Mouse (Mus musculus) stomach, postnatal 0 days (tissue): ENCODE data around the gene Styk1. TPM values are rescaled to one million over a fixed set of nuclear protein-coding genes. Genes with fewer than 3 reads are reported as not detected.

Experiments used
- ATAC-seq: fragments of 200-750 bp; cut with Nextera tagmentation; 2 replicates; pipeline ENCODE4 v1.8.0; 2017; ENCODE audit not compliant: low FRiP score, low TSS enrichment
- DNase-seq: peaks from one replicate; pipeline ENCODE4 v3.0.0-alpha.2; 2016; ENCODE audit warnings: low spot score
- H3K27ac ChIP-seq: fragments of 300-500 bp; sonication (generic); replicated peaks from 2 replicates; pipeline ENCODE4 v1.5.1; 2014; ENCODE audit warnings: mild to moderate bottlenecking, control low read depth
- H3K27me3 ChIP-seq: fragments of 300-500 bp; sonication (generic); 2 replicates; pipeline ENCODE4 v1.6.1; 2014; ENCODE audit warnings: low read length; ENCODE audit not compliant: control insufficient read depth, insufficient read depth
- H3K36me3 ChIP-seq: fragments of 300-500 bp; sonication (generic); 2 replicates; pipeline ENCODE4 v1.6.1; 2014; ENCODE audit warnings: low read length, mixed read lengths; ENCODE audit not compliant: control insufficient read depth, insufficient read depth
- H3K4me1 ChIP-seq: fragments of 300-500 bp; sonication (generic); replicated peaks from 2 replicates; pipeline ENCODE4 v1.6.1; 2014; ENCODE audit warnings: antibody characterized with exemption; ENCODE audit not compliant: control insufficient read depth, insufficient read depth
- H3K4me2 ChIP-seq: fragments of 300-500 bp; sonication (generic); replicated peaks from 2 replicates; pipeline ENCODE4 v1.6.1; 2014; ENCODE audit warnings: low read depth, mild to moderate bottlenecking, control low read depth, moderate library complexity
- H3K4me3 ChIP-seq: fragments of 300-500 bp; sonication (generic); 2 replicates; pipeline ENCODE4 v1.5.1; 2014; ENCODE audit warnings: low read depth, low read length, control low read depth
- H3K9ac ChIP-seq: fragments of 300-500 bp; sonication (generic); 2 replicates; pipeline ENCODE4 v1.6.1; 2014; ENCODE audit warnings: mild to moderate bottlenecking, low read length, control low read depth, mixed read lengths
- H3K9me3 ChIP-seq: fragments of 300-500 bp; sonication (generic); 2 replicates; pipeline ENCODE4 v1.6.1; 2016; ENCODE audit warnings: low read length; ENCODE audit not compliant: control insufficient read depth
- CTCF ChIP-seq: IDR thresholded peaks from 2 replicates; pipeline ENCODE4 v1.5.1; 2016; ENCODE audit warnings: antibody characterized with exemption, low read depth, mild to moderate bottlenecking, moderate library complexity
- EP300 ChIP-seq: optimal IDR thresholded peaks from 2 replicates; pipeline ENCODE3; 2016; ENCODE audit warnings: antibody characterized with exemption
- WGBS: fragments of 180-500 bp; shearing (Covaris S2); extraction: QIAGEN DNeasy Blood & Tissue Kit; methylation state at CpG from one replicate; pipeline ENCODE4 v1.1.7; 2014; 5-methylcytosine and 5-hydroxymethylcytosine counted together
- polyA plus RNA-seq: library from polyadenylated mRNA; unstranded; fragments of >200 nt; fragmentation: Nextera tagmentation; extraction: Ambion mirVana; gene quantifications from 2 replicates; pipeline ENCODE4 v1.2.1, GENCODE M21; 2015

Gene Styk1
- polyA plus RNA-seq: 15.8 and 16.4 TPM in 2 replicates

DNA sequence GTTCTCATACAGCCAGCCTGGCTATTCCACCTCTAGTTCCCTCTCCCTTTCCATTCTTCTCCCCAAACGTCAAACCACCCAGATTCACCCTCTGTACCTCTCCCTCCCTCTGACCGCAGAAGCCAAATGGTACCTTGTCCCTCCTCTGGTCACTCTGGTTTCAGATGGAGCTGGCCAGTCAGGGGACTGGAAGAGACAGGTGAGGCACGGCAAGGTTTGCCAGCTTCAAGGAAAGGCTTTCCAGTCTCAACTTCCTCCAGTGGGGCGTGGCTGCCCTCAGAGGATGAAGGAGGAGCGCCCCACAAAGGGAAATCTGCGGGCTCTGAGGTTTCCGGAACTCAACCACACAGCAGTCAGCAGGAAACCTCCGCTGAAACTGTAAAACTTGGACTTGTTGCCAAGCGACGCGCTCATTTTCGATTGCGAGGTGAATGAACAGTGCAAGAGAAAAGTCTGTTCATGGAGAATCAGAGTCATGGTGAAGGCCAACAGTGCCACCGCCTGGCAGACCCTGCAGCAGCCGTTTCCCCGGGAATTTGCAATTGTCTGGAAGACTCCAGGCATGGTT, at the start of gene Styk1:
Gene Styk1 (minus strand): TSS at position 246 of the 568 bp plus-strand sequence.
- peak; percentile 93 for DNase-seq
- H3K27ac ChIP-seq: peak within 1 kb of the TSS; percentile 53
- no peaks in the 10 kb centered on the region for H3K36me3 ChIP-seq
- no peaks in the 10 kb centered on the region for H3K27me3 ChIP-seq
- ATAC-seq: peak; percentile 97
- H3K9ac ChIP-seq: peak within 1 kb of the TSS; percentile 41
- TF ChIP-seq CTCF (peak; percentile 91), EP300 (no peak)
- peak within 1 kb of the TSS; percentile 47 for H3K4me2 ChIP-seq
- no peaks in the 10 kb centered on the region for H3K4me1 ChIP-seq
- under 1% methylated on average over 16 of the region's 16 CpGs for WGBS
- H3K9me3 ChIP-seq: no peaks in the 10 kb centered on the region
- H3K4me3 ChIP-seq: peak within 1 kb of the TSS; percentile 37

DNA sequence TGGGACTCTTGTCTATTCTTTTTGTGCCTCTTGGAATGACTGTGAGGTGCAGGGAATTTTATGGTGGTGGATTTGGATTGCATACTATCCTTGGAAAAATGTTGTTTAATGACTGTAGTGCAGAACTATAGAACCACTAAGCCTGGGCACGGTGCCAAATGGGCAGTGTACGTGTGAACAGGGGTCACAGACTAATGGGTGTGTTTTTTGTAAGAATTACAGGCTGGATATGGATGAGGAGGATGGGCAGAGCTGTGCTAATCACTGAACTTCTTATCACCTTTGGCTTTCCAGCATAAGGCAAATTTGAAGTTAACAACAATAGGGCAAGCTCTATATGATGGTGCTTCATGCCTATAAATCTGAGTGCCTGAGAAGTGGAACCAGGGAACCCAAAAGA, 49.6 kb upstream of the Styk1 start:
- Histone ChIP-seq H3K36me3 (no peaks in the 10 kb centered on the region), H3K9me3 (no peaks in the 10 kb centered on the region), H3K4me2 (no peak overlapping the region), H3K4me3 (no peak overlapping the region), H3K27ac (no peak overlapping the region), H3K9ac (no peak overlapping the region), H3K4me1 (no peaks in the 10 kb centered on the region), H3K27me3 (no peaks in the 10 kb centered on the region)
- WGBS: 35% methylated on average over 2 of the region's 2 CpGs
- TF ChIP-seq CTCF (no peak), EP300 (no peak)
- ATAC-seq: no peak
- DNase-seq: peak; percentile 39

- Histone ChIP-seq H3K36me3 (no peaks in the 10 kb centered on the region), H3K9me3 (no peaks in the 10 kb centered on the region), H3K9ac (no peak overlapping the region), H3K4me3 (no peak overlapping the region), H3K27ac (no peak overlapping the region), H3K4me1 (no peaks in the 10 kb centered on the region), H3K27me3 (no peaks in the 10 kb centered on the region), H3K4me2 (no peak overlapping the region)
- DNase-seq (no peak), ATAC-seq (no peak)
- no peak for TF ChIP-seq EP300
- no peak for TF ChIP-seq CTCF
These were observed 49.2 kb upstream of the Styk1 start for GRCm38 (mm10) chr6:131402606-131403005.

- 71% methylated on average over 2 of the region's 2 CpGs for WGBS
These were observed 47.9 kb upstream of the Styk1 start for GRCm38 (mm10) chr6:131401259-131401658.

DNA sequence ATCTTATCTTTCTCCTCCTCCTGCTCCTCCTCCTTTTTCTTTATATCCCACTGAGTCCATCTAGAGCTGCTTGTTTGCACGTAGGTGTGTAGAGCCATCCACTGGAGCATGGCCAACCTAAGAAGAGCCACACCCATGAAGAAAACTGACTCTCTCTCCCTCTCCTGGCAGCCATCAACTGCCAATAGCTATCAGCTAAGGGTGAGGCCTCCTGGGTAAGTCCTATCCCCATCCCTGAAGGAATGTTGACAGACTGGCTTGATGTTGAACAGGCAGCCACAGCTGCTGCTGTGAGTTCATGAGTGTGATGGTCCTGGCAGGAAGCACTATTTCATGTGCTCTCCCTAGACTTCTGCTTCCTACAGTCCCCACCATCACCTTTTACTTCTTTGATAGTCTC, 43.3 kb upstream of the Styk1 start:
- ATAC-seq: peak; percentile 82

More at GRCm38 (mm10) chr6:131401259-131401658, 47.9 kb upstream of the Styk1 start:
- Histone ChIP-seq H3K9ac (no peak overlapping the region), H3K4me1 (no peaks in the 10 kb centered on the region), H3K4me2 (no peak overlapping the region), H3K9me3 (no peaks in the 10 kb centered on the region), H3K27ac (no peak overlapping the region), H3K4me3 (no peak overlapping the region), H3K27me3 (no peaks in the 10 kb centered on the region), H3K36me3 (no peaks in the 10 kb centered on the region)
- DNase-seq (no peak), ATAC-seq (no peak)
- no peak for TF ChIP-seq CTCF
- TF ChIP-seq EP300: no peak

GRCm38 (mm10) chr6:131393873-131394660, 40.7 kb upstream of the Styk1 start:
- Histone ChIP-seq H3K4me3 (no peak overlapping the region), H3K4me2 (no peak overlapping the region), H3K27ac (no peak overlapping the region), H3K9ac (no peak overlapping the region), H3K27me3 (no peaks in the 10 kb centered on the region), H3K36me3 (no peaks in the 10 kb centered on the region), H3K4me1 (no peaks in the 10 kb centered on the region), H3K9me3 (no peaks in the 10 kb centered on the region)
- no peak for TF ChIP-seq CTCF
- no peak for TF ChIP-seq EP300
- ATAC-seq (no peak), DNase-seq (no peak)
- WGBS: 68% methylated on average over 4 of the region's 4 CpGs

More for the DNA sequence above, 43.3 kb upstream of the Styk1 start:
- no peaks in the 10 kb centered on the region for H3K4me1 ChIP-seq
- H3K36me3 ChIP-seq: no peaks in the 10 kb centered on the region
- peak; percentile 18 for DNase-seq
- 17% methylated on average over 1 of the region's 1 CpGs for WGBS
- H3K4me3 ChIP-seq: no peak overlapping the region
- no peaks in the 10 kb centered on the region for H3K27me3 ChIP-seq
- H3K4me2 ChIP-seq: no peak overlapping the region
- no peak overlapping the region for H3K9ac ChIP-seq
- H3K27ac ChIP-seq: peak overlapping the region; percentile 58
- TF ChIP-seq EP300 (no peak), CTCF (no peak)
- H3K9me3 ChIP-seq: no peaks in the 10 kb centered on the region
